Mouse (Mus musculus) hindbrain, embryonic 10.5 days (tissue): ENCODE results near the gene Stmn1. TPM values are rescaled to one million over a fixed set of nuclear protein-coding genes. Genes with fewer than 3 reads are reported as not detected.

Experiments used
- DNase-seq: peaks from one replicate; pipeline ENCODE4 v3.0.0-alpha.2; 2017; ENCODE audit warnings: low spot score
- H3K27ac ChIP-seq: fragments of 300-500 bp; sonication (generic); 2 replicates; pipeline ENCODE4 v1.5.1; 2016; ENCODE audit warnings: mild to moderate bottlenecking, moderate library complexity
- H3K27me3 ChIP-seq: fragments of 300-500 bp; sonication (generic); 2 replicates; pipeline ENCODE4 v1.6.1; 2016; ENCODE audit warnings: mild to moderate bottlenecking; ENCODE audit not compliant: poor library complexity, insufficient read depth, severe bottlenecking
- H3K36me3 ChIP-seq: fragments of 300-500 bp; sonication (generic); 2 replicates; pipeline ENCODE4 v1.6.1; 2016; ENCODE audit warnings: mild to moderate bottlenecking, moderate library complexity
- H3K4me1 ChIP-seq: fragments of 300-500 bp; sonication (generic); replicated peaks from 2 replicates; pipeline ENCODE4 v1.6.1; 2016; ENCODE audit warnings: mild to moderate bottlenecking
- H3K4me3 ChIP-seq: fragments of 300-500 bp; sonication (generic); 2 replicates; pipeline ENCODE4 v1.5.1; 2016; ENCODE audit warnings: mild to moderate bottlenecking, moderate library complexity
- H3K9me3 ChIP-seq: fragments of 300-500 bp; sonication (generic); 2 replicates; pipeline ENCODE4 v1.6.1; 2016; ENCODE audit warnings: mild to moderate bottlenecking, moderate library complexity
- WGBS: fragments of 180-500 bp; shearing (Covaris S2); methylation state at CpG from one replicate; pipeline ENCODE4 v1.1.7; 2016; 5-methylcytosine and 5-hydroxymethylcytosine counted together
- polyA plus RNA-seq: library from polyadenylated mRNA; unstranded; fragments of >200 nt; fragmentation: Nextera tagmentation; extraction: Ambion mirVana; gene quantifications from 2 replicates; pipeline ENCODE4 v1.2.1, GENCODE M21; 2016

Stmn1 gene
- polyA plus RNA-seq, 1 experiment from 2014 or later = 3,914 TPM

DNA sequence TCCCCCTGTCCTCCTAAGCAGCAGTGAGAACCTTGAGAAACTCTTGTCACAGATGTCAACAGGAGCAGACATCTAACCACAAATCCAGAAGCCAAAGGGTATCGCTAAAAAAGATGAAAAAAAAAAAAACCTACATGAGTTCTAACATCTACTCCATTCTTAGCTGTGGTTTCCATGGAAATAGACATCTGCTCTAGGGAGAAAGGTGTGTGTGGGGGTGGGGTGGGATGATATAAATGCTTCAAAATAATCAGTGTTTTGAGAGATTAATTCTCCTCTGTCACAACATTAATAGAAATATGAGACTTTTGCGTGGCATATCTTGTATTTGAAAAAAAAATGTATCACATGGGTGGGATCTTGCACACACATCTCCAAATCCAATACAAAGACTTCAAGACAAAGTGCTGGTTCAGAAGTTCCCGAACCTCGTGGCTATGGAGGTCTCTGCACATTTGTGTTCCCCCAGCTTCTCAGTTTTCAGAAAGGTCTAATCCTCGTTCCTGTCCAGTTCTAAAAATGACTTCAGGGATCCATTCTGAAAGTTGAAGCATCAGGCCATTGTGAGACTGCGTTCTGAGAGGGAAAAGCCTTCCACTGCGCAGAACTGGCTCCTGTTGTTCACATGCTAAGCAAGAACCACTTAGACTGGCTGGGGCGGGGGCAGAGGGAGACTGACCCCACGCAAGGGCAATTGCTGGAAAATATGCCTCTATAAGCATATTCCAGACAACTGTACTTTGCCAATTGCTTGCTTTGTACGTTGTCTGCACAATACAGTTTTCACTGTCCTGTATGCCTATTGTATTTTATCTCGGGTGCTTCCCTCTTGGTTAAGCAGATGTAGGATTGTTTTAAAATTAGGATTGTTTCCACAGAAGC is 1.5 kb upstream of the Stmn1 start:
- Histone ChIP-seq H3K36me3 (peaks cover 15% of the 10 kb centered on the region), H3K4me3 (peak overlapping the region; percentile 97), H3K27ac (peak overlapping the region; percentile 99), H3K27me3 (peaks cover 28% of the 10 kb centered on the region), H3K9me3 (0 out of 2 replicates have a peak, but pooled peaks cover 3% of the 10 kb centered on the region), H3K4me1 (peaks cover 48% of the 10 kb centered on the region)
- 67% methylated on average over 11 of the region's 11 CpGs for WGBS
- DNase-seq = peak; percentile 30

DNA sequence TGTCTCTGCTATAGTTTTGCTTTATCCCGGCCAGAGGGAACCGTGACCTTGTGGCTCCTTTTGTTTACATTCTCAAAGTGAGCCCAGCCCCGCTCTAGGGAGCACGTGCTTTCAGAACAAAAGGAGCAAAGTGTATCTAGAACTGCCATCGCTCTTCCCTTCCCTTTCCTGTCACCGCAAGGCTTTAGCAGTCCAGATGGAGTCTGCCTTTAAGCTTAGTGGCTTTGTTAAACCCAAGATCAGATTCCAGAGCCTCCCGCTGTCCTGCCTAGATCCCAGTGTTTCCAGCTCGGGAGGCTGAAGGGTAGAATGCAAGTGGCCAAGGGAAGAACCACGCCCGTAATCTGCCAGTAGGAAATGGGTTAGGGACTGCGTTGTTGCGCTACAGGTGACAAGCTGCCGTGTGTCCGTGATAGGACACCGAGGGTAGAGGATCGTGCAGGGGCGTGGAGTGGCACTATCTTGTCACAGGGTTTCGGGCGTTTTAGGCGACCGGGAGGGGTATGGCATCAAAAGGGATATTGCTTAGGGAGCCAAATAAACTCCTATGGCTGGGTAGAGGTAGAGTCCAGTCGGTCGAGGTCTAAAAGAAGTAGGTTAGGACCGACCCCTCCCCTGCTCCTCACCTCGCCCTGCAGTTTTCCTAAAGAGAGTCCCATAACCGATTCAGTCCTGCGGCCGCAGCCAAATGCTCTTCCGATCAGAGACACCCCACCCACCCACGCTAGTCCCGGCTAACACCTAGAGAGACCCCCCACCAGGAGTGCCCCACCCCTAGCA is 495 bp upstream of the Stmn1 start:
- Histone ChIP-seq H3K27ac (peak overlapping the region; percentile 99), H3K4me3 (peak overlapping the region; percentile 97), H3K36me3 (peaks cover 25% of the 10 kb centered on the region), H3K4me1 (peaks cover 48% of the 10 kb centered on the region), H3K27me3 (peaks cover 28% of the 10 kb centered on the region), H3K9me3 (0 out of 2 replicates have a peak, but pooled peaks cover 3% of the 10 kb centered on the region)
- under 1% methylated on average over 31 of the region's 31 CpGs for WGBS
- DNase-seq = peak; percentile 77

DNA sequence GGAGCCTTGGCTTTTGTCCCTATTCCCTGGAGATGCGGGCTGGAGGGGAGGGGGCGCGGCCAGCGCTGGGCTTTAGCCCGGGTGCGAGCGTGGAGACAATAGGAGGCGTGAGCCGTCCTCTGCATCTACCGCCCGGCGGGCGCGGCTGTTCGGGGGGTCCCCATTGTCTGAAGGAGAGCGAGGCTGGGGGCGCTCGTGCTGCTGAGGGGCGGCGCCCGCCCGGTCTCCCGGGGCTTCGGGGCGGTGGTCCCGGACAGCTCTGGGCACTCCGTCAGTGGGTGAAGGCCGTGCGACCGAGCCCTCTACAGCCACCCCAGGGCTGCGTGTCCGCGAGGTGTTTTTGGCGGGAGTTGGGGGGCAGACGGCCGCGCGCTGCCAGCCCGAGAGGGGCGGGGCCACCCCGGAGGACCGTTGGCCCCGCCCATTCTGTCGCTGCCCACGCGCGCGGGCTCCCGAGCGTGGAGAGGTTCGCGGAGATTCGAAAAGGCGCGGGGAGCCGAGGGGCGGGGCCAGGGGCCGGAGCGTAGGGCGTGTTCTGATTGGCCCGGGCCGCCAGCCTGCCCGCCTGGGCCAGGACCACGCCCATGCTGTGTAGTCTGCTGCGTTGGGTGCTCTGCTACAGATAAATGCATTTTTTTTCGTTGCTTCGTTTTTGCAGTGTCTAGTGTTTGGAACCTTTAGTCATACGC is 602 bp downstream of the Stmn1 start:
- H3K27ac ChIP-seq = peak overlapping the region; percentile 99
- under 1% methylated on average over 68 of the region's 68 CpGs for WGBS
- H3K9me3 ChIP-seq = no peaks in the 10 kb centered on the region
- peaks cover 52% of the 10 kb centered on the region for H3K4me1 ChIP-seq
- peaks cover 28% of the 10 kb centered on the region for H3K27me3 ChIP-seq
- H3K4me3 ChIP-seq = peak overlapping the region; percentile 97
- DNase-seq = peak; percentile 93
- H3K36me3 ChIP-seq = peaks cover 33% of the 10 kb centered on the region

DNA sequence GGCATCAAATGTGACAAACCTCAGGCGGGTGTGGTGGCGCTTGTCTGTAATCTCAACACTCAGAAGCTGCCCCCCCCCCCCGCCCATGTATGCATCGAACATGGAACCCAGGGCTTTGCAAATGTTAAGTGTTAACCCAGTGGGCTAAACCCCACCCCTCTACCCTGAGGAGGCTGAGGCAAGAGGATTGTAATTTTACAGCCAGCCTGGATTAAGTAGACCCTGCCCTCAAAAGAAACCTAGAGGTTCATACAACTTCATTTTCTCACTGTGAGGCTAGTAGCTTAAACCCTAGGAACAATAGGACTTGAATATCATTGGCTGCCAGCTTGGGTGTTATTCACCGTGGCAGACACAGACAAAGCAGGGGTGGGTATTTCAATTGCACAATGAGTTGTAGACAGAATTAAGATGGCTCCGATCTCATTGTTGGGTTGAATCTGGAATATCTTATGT is 1.2 kb downstream of the Stmn1 start:
- Histone ChIP-seq H3K27ac (peak overlapping the region; percentile 99), H3K4me1 (peaks cover 59% of the 10 kb centered on the region), H3K4me3 (peak overlapping the region; percentile 97), H3K36me3 (peaks cover 40% of the 10 kb centered on the region), H3K9me3 (no peaks in the 10 kb centered on the region), H3K27me3 (peaks cover 26% of the 10 kb centered on the region)
- 13% methylated on average over 6 of the region's 6 CpGs for WGBS
- DNase-seq = peak; percentile 60

DNA sequence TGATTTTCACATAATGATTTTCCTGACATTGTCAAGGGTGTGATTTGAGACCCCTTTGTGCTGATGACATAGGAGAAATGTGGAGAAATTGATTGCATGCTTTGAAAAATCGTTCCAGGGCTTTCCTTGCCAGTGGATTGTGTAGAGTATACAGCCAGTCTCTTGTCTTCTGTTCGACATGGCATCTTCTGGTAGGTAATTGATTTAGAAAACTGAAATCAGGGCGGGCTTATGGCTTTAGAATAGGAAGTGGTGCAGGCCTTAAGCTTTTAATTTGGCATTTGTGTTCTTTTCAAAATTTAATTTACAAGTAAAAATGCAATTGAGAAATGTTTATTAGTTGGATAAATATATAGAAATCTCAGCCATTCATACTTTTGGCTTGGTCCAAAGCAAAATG is 1.9 kb downstream of the Stmn1 start:
- DNase-seq = no peak
- H3K4me1 ChIP-seq = peaks cover 59% of the 10 kb centered on the region

DNA sequence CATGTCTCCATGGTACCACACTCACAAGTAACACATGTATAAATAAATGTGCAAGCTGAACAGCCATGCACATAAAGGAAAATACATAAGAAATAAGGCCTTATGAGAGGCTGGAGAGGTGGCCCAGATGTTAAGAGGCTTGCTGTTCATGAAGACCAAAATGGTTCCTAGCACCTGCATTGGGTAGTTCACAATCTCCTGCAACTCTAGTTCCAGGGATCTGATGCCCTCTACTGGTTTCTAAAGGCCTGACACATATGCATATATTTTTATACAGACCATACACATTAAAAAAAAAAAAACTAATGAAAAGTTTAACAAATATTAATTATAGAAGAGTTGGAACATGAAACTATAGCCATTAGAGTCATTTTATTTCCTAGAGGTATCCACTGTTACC is 3.3 kb downstream of the Stmn1 start:
- peaks cover 61% of the 10 kb centered on the region for H3K36me3 ChIP-seq
- peak overlapping the region; percentile 97; the same call in 1 of the 2 replicates for H3K4me3 ChIP-seq
- no peak overlapping the region for H3K27ac ChIP-seq
- H3K9me3 ChIP-seq = no peaks in the 10 kb centered on the region
- H3K4me1 ChIP-seq = peaks cover 48% of the 10 kb centered on the region
- H3K27me3 ChIP-seq = peaks cover 5% of the 10 kb centered on the region; the same call in 1 of the 2 replicates
- no peak for DNase-seq

More for the DNA sequence above, 1.9 kb downstream of the Stmn1 start:
- WGBS = 71% methylated on average over 3 of the region's 3 CpGs
- Histone ChIP-seq H3K27me3 (peaks cover 20% of the 10 kb centered on the region), H3K9me3 (no peaks in the 10 kb centered on the region), H3K27ac (peak overlapping the region; percentile 99), H3K4me3 (peak overlapping the region; percentile 97), H3K36me3 (peaks cover 46% of the 10 kb centered on the region)

DNA sequence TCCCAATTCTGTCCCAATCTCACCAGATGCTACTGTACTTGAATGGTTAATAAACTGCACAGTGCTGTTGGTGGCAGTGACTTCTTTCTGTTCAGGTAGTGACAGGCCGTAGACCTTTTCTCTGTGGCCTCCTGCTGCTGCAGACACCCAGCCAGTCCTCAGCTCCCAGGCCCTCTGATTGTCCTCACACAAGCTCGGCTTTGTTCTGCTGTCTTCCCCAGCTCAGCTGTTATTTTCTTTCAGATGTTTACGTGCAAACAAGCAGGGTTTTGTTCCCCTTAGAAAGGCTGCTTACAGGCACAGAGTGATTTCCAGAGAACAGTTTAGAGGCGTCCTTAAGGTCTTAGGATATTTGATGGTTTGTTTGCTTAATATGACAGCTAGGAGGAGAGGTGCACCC is 5.6 kb downstream of the Stmn1 start:
- no peak for DNase-seq
- peaks cover 71% of the 10 kb centered on the region for H3K36me3 ChIP-seq
- H3K27me3 ChIP-seq = no peaks in the 10 kb centered on the region
- H3K27ac ChIP-seq = no peak overlapping the region
- H3K4me3 ChIP-seq = no peak overlapping the region
- 69% methylated on average over 4 of the region's 4 CpGs for WGBS
- peaks cover 28% of the 10 kb centered on the region for H3K4me1 ChIP-seq
- no peaks in the 10 kb centered on the region for H3K9me3 ChIP-seq

DNA sequence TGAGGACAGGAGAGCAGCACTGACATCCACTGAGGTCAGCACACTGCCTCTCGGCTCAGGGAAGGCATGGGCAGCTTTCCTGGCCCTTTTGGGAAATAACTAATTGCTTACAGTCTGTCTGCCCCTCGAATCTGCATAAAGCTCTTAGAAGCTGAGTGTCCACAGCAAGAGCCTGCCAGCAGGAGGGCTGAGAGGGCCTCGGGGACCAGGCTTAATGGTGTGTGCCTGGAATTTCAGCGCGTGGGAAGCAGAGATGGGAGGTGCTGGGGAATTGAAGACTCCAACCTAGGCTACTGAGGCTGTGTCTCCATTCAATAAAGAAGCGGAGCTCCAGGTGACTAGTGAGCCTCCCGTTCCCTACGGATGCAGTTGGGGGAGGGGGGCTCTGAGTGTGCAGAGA is 6.1 kb downstream of the Stmn1 start:
- no peak for DNase-seq
- Histone ChIP-seq H3K27ac (peak overlapping the region; percentile 23; the same call in 1 of the 2 replicates), H3K9me3 (no peaks in the 10 kb centered on the region), H3K36me3 (peaks cover 71% of the 10 kb centered on the region), H3K4me1 (peaks cover 27% of the 10 kb centered on the region), H3K4me3 (no peak overlapping the region), H3K27me3 (no peaks in the 10 kb centered on the region)
- WGBS = 67% methylated on average over 8 of the region's 8 CpGs

DNA sequence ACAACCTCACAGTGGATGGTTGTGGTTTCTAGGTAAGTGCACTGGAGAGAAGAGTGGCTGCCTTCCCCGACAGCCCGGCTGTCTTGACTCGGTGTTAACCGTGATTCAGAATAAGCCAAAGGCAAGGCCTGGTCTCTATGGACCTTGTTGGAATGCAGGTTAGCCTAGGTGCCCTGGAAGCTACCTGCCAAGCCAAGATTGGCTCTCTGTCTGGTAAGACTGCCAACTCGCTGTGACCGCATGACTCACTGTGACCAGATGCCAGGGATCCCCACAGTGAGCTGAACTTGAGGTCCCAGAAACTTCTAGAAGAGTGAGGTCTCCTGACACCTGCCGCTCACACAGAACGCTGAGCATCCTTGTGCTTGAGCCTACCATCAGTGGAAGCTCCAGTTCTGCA is 8.8 kb downstream of the Stmn1 start:
- Histone ChIP-seq H3K4me3 (no peak overlapping the region), H3K36me3 (peaks cover 53% of the 10 kb centered on the region), H3K9me3 (no peaks in the 10 kb centered on the region), H3K4me1 (peaks cover 11% of the 10 kb centered on the region; the same call in 1 of the 2 replicates), H3K27me3 (no peaks in the 10 kb centered on the region), H3K27ac (no peak overlapping the region)
- WGBS = 92% methylated on average over 8 of the region's 8 CpGs
- no peak for DNase-seq

DNA sequence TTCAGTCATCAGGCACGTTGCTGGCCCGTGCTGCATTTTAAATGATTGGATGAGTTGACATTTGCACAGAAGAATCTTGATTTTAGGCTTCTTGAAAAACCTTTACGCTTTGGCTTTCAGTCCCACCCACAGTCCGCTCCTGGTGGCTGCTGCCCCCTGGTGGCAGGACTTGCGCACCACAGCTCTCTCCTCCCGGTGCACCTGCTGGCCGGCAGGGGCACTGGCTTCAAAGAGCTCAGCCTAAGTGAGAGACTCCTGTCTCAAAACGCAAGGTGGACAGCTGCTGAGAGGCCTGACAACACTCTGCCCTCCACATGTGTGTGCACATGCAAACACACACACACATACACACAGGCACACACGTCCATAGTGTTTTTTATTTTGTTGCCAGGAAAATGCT is 9.9 kb downstream of the Stmn1 start:
- 8% methylated on average over 9 of the region's 9 CpGs for WGBS
- H3K27me3 ChIP-seq = peaks cover 6% of the 10 kb centered on the region; the same call in 1 of the 2 replicates
- no peak overlapping the region for H3K27ac ChIP-seq

DNA sequence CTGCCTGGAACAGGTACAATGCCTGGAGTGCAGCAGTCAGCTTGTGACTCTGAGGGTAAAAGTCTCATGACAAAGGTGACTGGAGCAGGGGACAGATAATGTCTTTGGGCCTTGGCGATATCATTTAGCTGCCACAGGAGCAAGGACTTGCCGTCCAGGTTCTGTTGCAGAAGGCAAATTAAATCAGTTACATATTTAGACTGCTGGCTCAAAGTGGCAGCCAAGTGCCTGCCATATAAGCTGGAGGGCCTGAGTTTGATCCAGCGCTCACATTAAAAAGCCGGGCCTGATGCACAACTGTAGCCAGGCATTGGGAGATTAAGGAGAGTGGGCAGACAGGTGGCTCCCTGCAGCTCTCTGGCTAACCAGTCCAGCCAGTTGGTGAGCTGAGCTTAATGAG is 11.7 kb downstream of the Stmn1 start:
- no peak for DNase-seq
- Histone ChIP-seq H3K27me3 (peaks cover 11% of the 10 kb centered on the region; the same call in 1 of the 2 replicates), H3K9me3 (no peaks in the 10 kb centered on the region), H3K4me1 (0 out of 2 replicates have a peak, but pooled peaks cover 5% of the 10 kb centered on the region), H3K36me3 (peaks cover 27% of the 10 kb centered on the region), H3K4me3 (no peak overlapping the region), H3K27ac (no peak overlapping the region)
- 87% methylated on average over 4 of the region's 4 CpGs for WGBS

More for the DNA sequence above, 9.9 kb downstream of the Stmn1 start:
- Histone ChIP-seq H3K36me3 (peaks cover 42% of the 10 kb centered on the region), H3K4me3 (no peak overlapping the region), H3K4me1 (peaks cover 8% of the 10 kb centered on the region; the same call in 1 of the 2 replicates), H3K9me3 (no peaks in the 10 kb centered on the region)
- DNase-seq = peak; percentile 90

DNA sequence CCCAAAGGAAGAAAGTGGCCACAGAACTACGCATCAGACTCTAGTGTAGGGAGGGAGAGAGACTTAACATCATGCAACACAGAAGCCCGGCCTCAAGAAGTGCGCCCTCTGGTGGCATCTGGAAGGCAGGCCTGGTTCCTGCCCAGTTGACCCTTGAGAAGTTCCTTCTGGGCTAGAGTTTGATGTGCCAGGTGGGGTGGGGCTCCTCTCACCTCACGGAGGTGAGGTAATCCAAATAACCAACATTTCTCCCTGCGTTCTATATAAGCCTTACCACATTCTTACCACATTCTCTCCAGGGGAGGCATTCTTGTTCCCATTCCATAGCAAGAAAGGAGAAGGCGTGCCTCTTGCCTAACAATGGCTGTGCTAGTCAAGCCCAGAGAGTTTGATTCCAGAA is 12.7 kb downstream of the Stmn1 start:
- Histone ChIP-seq H3K4me3 (no peak overlapping the region), H3K27ac (no peak overlapping the region), H3K27me3 (peaks cover 11% of the 10 kb centered on the region; the same call in 1 of the 2 replicates), H3K9me3 (no peaks in the 10 kb centered on the region), H3K36me3 (peaks cover 17% of the 10 kb centered on the region), H3K4me1 (0 out of 2 replicates have a peak, but pooled peaks cover 5% of the 10 kb centered on the region)
- WGBS = 25% methylated on average over 6 of the region's 6 CpGs
- peak; percentile 72 for DNase-seq
